Mouse (Mus musculus) CD4-positive, CD25-positive, alpha-beta regulatory T cell, adult 2 months (primary cell): ENCODE results near the gene Slain2.

Experiments used
- DNase-seq: peaks from one replicate; pipeline ENCODE4 v3.0.0-alpha.2; 2012; ENCODE audit warnings: low read depth, low spot score

Gene Slain2

GRCm38 (mm10) chr5:72913648-72914557 lies at the start of gene Slain2:
Slain2 (plus strand) TSS chr5:72914304.
- DNase-seq = peak; percentile 99

GRCm38 (mm10) chr5:72864654-72865178 lies 49.4 kb upstream of the Slain2 start:
- no peak for DNase-seq

GRCm38 (mm10) chr5:72866260-72866905 lies 47.7 kb upstream of the Slain2 start:
- DNase-seq = no peak

GRCm38 (mm10) chr5:72867036-72867672 lies 47.0 kb upstream of the Slain2 start:
- no peak for DNase-seq

GRCm38 (mm10) chr5:72868091-72868875 lies 45.8 kb upstream of the Slain2 start, which contains the start of gene Tec:
Tec (minus strand) TSS chr5:72868483.
- DNase-seq = peak; percentile 85

- peak; percentile 38 for DNase-seq
Observed at GRCm38 (mm10) chr5:72869779-72870608, 44.1 kb upstream of the Slain2 start.

GRCm38 (mm10) chr5:72871114-72871513 lies 43.0 kb upstream of the Slain2 start:
- DNase-seq = peak; percentile 52

- DNase-seq = no peak
Observed at GRCm38 (mm10) chr5:72879736-72880135, 34.4 kb upstream of the Slain2 start.

- DNase-seq = no peak
Observed at GRCm38 (mm10) chr5:72881748-72882411, 32.2 kb upstream of the Slain2 start.

- no peak for DNase-seq
Observed at GRCm38 (mm10) chr5:72882412-72882765, 31.7 kb upstream of the Slain2 start.

GRCm38 (mm10) chr5:72883706-72884105 lies 30.4 kb upstream of the Slain2 start:
- DNase-seq = no peak

GRCm38 (mm10) chr5:72886458-72887222 lies 27.5 kb upstream of the Slain2 start:
- DNase-seq = no peak

- DNase-seq = no peak
Observed at GRCm38 (mm10) chr5:72888260-72888659, 25.8 kb upstream of the Slain2 start.

- peak; percentile 79 for DNase-seq
Observed at GRCm38 (mm10) chr5:72891534-72891933, 22.6 kb upstream of the Slain2 start.

- DNase-seq = peak; percentile 63
Observed at GRCm38 (mm10) chr5:72893987-72894386, 20.1 kb upstream of the Slain2 start.

GRCm38 (mm10) chr5:72895261-72895660 lies 18.8 kb upstream of the Slain2 start:
- DNase-seq = no peak

GRCm38 (mm10) chr5:72896478-72897279 lies 17.4 kb upstream of the Slain2 start:
- DNase-seq = no peak

GRCm38 (mm10) chr5:72897998-72898397 lies 16.1 kb upstream of the Slain2 start:
- no peak for DNase-seq
